Mouse (Mus musculus) layer of hippocampus, adult 11-12 months (tissue): ENCODE measurements around the gene Nr2c2.
"Not testable (repeated sequence)": the region's sequence is repeated elsewhere in the genome, so short reads cannot be mapped to it uniquely, and the experiment has no call there.

Experiments
- DNase-seq: peaks from one replicate; pipeline ENCODE4 v3.0.0; 2022; ENCODE audit warnings: low spot score

Gene Nr2c2

GRCm38 (mm10) chr6:92091130-92091591 lies at the start of gene Nr2c2:
Nr2c2 (plus strand) TSS chr6:92091390.
- DNase-seq: peak; percentile 88

GRCm38 (mm10) chr6:92042055-92042454 lies 49.1 kb upstream of the Nr2c2 start:
- DNase-seq: no peak

- DNase-seq: no peak
Observed at GRCm38 (mm10) chr6:92042850-92043249, 48.3 kb upstream of the Nr2c2 start.

- DNase-seq: no peak
Observed at GRCm38 (mm10) chr6:92057768-92058167, 33.4 kb upstream of the Nr2c2 start.

- no peak for DNase-seq
Observed at GRCm38 (mm10) chr6:92061725-92062124, 29.5 kb upstream of the Nr2c2 start.

DNA sequence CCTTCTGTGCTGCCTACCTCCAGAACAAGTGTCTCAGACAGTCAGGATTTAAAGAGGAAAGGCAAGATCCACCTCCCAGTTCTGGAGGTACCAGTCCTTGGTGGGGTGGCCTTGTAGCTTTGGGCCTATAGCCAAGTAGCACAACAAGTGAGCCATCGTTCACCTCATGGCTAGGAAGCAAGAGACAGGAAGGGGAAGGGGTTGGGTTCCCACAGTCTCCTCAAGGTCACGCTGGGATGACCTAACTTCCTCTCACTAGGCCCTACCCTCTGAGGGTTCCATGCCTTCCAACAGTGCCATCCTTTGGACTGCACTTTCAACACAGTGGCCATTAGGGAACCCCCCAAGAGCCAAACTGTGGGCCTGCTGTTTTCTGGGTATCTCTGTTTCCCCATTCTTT lies 27.7 kb upstream of the Nr2c2 start:
- no peak for DNase-seq

DNA sequence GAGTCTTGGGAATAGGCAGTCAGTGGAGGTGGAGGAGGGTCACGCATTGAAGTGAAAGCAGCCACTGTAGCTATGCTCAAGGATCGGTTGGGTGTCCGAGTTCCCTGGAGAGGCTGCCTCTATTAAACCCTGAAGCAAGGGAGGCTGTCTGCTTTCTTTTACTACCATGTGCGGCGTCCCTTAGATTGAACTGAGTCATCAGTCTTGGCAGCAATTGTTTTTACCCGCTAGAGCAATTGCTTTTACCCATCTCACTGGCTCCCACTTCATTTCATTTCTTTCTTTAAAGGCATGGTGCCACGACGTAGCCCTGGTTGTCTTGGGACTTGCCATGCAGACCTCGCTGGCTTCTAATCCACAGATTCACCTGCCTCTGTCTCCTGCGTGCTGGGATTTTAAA lies 27.1 kb upstream of the Nr2c2 start:
- no peak for DNase-seq

DNA sequence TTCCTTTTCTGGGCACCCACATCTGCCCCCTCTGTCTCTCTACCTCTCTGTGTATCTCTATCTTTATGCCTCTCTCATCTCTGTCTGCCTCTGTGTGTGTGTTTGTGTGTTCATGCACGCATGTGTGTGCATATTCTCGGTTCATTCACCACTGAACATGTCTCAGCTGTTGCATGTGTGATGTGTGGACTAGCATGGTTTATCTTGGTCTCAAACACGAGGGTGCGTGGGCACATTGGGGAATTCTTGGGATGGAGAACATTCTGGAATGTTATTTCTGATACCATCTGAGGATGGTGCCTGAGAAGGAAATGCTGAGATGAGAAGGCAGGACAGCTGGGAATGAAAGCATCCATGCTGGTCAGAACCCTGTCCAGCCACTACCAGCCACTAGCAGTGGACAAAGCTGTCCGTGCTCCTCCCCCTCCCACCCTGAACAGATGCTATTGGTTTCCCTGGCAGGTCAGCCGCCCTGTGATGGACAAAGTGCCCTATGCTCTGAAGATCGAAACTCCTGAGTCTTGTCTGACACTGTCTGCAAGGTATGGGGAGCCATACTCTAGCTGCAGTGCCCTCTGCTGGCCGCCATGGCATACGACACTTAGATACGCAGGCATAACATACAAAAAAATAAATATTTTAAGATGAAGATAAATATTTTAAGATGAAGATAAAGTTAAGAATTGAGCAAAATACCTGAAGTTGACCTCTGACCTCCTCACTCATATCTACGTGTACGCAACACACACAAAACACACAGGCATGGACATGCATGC lies 25.3 kb upstream of the Nr2c2 start:
- peak; percentile 38 for DNase-seq

- DNase-seq: peak; percentile 53
Observed at GRCm38 (mm10) chr6:92067146-92067790, 23.9 kb upstream of the Nr2c2 start.

- no peak for DNase-seq
Observed at GRCm38 (mm10) chr6:92071121-92071839, 19.9 kb upstream of the Nr2c2 start.

DNA sequence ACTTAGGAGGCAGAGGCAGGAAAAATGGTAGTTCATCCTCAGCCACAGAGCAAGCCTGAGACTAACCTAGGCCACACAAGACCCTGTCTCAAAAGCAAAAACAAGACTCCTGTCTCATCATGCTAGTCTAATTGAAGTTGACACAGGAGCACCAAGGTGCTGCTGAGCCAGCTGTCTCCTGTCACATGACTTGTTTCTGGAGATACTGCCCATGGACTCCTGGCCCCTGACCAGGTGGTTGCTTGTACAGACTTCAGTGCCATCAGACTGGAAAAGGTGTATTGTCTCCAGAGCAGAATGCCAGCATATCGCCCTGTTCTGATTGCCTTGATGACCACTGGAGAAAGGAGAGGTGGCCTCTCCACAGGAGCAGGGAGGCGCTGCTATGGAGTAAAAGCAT lies 10.5 kb upstream of the Nr2c2 start:
- DNase-seq: no peak

DNA sequence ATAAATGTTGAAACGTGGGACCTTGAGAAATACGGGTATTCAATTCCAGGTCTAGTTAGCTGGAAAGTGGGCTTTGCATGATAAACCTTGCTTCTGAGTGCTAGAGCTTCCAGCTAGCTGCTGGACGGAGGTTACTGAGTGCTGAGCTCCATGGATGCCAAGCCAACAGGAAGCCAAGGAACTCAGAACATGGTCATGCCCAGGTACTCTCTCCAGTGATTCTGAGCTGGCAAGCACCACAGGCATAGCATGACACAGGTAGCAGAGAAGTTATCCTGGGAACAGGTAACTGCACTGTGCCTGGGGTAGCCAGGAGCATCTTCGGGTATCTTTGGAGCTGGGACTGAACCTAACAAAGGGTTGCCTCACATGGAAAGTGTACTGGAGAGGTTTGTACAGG lies 8.4 kb upstream of the Nr2c2 start:
- DNase-seq: no peak

- no peak for DNase-seq
Observed at GRCm38 (mm10) chr6:92084932-92085331, 6.3 kb upstream of the Nr2c2 start.

DNA sequence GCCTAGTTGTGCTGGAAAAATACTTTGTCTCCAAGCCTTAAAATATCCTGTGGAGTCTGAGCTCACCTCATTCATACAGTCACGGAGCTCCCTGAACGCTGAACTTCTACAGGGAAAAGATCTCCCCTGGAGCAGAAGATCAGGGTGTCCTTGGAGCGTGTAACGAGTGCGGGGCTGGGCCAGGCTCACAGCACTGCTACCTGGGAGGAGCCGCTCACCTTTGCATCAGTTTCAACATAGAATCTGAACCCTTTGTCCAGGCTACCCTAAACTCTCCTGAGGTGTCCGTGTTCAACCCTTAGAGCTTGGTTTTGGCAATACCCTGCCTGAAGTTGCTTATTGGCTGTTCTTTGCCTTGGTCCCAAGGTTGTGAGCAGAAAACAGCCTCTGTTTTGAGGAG lies 2.0 kb upstream of the Nr2c2 start:
- DNase-seq: not testable (repeated sequence)

DNA sequence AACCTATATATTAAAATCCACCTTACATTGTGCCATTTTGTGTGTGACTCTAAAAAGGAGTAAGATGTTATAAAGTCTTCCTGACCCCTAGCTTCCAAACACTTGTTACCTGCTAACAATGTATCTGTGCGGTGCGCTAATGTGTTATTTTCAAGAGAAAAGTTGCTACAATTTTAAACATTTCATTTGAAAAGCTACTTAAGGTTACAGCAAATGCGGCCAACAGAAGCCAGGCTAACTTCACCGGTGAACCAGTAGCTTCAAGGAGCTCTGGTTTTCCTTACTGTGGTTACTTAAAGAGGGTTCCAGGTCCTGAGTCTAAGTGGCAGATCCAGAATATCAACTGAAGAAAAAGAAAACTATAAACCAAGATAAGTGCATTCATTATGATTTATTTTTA lies 1.2 kb upstream of the Nr2c2 start:
- no peak for DNase-seq

GRCm38 (mm10) chr6:92090497-92090896 lies 693 bp upstream of the Nr2c2 start:
- DNase-seq: no peak

GRCm38 (mm10) chr6:92091767-92092489 lies 738 bp downstream of the Nr2c2 start:
- peak; percentile 100 for DNase-seq

GRCm38 (mm10) chr6:92092737-92093136 lies 1.5 kb downstream of the Nr2c2 start:
- DNase-seq: no peak

GRCm38 (mm10) chr6:92093869-92094268 lies 2.7 kb downstream of the Nr2c2 start:
- DNase-seq: no peak

GRCm38 (mm10) chr6:92100679-92101360 lies 9.6 kb downstream of the Nr2c2 start:
- DNase-seq: no peak

GRCm38 (mm10) chr6:92124547-92124946 lies 33.4 kb downstream of the Nr2c2 start:
- no peak for DNase-seq
